Mouse (Mus musculus): ENCODE results near the gene Umad1. TPM values are rescaled to one million over a fixed set of nuclear protein-coding genes. Genes with fewer than 3 reads are reported as not detected.

Gene Umad1
- total RNA-seq, 1 experiment from 2014 or later = 11.9 TPM

DNA sequence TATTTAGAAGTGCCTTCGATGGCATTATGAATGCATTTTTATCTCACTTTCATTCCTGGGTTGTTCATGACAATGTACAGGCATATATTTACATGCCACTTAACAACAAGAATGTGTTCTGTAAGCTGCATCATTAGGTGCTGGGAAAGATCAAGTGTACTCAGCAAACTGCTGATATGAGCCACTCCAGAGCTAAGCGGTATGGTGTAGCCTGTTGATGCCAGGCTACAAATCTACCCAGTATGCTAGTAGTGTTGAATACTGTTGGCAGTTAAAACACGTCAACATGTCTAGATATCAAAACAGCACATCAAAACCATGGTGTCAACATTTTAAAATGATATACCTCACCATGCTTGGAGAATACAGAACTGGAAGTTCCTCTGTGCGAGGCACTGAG, 150.8 kb downstream of the Umad1 start:
- ATAC-seq (replicated peaks; ENCODE audit: low read depth, poor library complexity, severe bottlenecking) = no peak

DNA sequence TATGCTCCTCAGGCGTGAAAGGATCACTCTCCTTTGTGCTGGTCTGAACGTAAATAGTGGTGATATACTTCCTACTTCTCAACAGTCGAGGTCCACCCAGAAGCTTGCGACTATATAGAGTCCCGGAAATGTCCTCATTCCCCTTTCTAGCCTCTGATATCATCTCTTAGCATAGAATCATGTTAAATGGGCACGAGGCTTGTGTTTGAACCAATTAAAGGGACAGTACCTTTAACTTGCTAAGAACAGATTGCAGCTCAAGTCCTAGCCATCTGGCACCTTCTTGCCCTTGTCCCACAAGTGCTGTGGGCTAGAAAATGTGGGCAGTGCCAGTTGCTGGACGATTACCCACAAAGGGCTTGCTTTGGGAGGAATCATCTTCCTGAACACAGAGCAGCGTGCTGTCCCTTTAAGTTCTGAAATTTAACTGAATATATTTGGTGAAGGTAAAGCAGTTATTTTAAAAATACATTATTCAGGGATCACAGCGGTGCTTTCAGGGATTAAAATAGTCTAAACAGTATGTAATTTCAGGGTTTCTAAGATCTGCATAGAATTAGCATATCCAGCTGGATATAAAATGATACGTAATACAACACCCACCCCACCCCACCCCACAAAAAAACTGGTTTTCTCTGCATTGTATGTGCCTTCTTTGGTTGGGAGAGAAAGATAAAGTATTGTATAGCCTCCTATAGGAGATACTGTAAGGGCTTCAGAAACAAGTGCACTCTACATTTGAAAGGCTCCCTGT, 153.9 kb downstream of the Umad1 start:
- no peak for ATAC-seq (replicated peaks; ENCODE audit: low read depth, poor library complexity, severe bottlenecking)

DNA sequence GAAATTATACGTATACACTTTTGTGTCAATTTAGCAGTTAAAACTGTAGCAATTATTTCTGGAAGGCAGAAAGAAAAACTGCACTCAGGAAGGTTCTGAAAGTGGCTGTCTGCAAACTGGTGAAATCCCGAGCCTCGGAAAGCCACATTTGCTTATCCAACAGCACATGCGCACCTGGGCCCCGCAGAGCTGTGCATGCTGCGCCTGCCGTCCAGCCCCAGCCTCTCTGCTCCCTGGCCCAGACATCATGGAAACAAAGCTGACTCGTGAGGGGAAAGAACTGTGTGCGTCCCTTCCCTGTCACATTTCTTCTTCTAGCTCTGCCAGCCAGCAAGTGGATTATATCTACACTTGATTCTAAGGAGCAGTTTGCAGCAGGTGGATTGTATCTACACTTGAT, 154.9 kb downstream of the Umad1 start:
- ATAC-seq (replicated peaks; ENCODE audit: low read depth, poor library complexity, severe bottlenecking) = no peak

DNA sequence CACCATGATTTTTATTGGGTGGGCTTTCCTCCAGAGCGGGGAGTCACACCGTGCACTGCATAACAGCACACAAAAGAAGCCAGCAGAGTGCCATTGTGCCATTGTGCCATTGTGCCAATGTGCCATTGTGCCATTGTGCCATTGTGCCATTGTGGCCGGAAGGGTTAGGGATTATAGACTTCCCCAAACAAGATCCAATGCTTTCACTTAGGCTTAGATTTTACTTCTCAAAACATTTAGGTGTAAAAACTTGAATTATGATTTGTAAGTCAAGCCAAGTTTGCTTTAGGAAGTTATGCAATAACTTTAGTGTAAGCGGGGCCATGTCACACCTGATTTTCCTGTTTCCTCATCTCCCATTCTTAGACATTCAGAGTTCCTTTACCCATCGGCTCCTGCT, 156.7 kb downstream of the Umad1 start:
- ATAC-seq (replicated peaks; ENCODE audit: low read depth, poor library complexity, severe bottlenecking) = no peak

DNA sequence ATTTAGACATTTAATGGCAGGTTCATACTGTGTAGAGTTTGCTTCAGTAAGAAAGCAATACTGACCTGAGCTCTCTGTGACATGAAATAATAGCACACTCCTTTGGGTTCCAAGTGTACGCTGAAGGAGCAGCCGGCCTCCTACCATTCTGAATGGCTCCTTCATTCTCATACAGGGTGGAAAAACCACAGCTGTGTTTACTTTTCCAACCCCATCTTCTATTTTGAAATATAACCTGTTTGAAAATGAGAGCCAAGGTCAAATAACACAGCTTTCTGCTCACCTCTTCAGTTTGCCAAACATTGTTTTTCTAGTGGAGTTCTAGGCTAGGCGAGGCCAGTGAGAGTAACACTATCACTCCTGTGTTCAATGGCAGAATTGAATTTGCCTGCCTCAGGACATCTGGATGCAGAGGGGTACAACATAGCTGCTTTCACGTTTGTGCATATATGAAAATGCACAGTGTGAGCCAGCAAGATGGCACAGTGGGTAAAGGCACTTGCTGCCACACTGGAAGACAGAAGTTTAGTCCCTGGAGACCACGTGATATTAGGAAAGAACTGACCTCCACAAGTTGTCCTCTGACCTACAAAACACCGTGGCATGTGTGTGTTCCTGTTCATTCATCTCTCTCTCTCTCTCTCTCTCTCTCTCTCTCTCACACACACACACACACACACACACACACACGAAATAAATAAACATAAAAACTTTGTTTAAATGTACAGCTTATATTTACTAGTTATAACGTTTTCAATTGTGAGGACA, 157.9 kb downstream of the Umad1 start:
- no peak for ATAC-seq (replicated peaks; ENCODE audit: low read depth, poor library complexity, severe bottlenecking)

DNA sequence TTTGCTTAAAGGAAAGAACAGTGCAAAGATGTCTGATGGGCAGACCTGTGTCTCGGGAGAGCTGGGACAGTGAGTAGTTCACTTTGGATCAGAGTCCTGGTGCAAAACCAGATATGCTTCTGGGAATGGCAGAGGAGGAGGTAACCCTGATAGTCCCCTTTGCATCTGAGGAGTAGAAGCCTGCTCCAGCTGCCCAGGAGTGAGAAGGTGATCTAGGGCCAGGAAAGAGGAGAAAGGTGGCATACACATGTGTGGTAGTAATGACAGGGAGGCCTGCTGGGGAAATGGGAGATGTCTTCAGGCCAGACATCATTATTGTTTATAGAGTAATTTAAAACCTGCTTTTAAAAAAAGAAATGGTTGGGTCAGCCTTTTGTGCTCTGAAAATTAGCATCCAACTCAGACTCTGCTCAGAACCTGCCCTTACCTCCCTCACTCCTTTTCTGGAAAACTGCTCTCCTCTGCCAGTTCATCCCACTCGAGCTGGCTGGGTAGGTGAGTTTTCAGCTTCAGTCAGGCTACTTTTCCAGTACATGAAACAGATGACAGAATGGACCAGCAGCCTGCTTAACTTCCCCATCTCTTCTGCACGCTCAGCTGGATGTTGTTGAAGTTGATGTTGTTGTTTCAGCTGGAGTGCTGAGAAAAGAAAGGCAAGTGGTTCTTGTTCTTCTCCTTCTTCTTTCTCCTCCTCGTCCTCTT, 160.5 kb downstream of the Umad1 start:
- ATAC-seq (replicated peaks; ENCODE audit: low read depth, poor library complexity, severe bottlenecking) = no peak

DNA sequence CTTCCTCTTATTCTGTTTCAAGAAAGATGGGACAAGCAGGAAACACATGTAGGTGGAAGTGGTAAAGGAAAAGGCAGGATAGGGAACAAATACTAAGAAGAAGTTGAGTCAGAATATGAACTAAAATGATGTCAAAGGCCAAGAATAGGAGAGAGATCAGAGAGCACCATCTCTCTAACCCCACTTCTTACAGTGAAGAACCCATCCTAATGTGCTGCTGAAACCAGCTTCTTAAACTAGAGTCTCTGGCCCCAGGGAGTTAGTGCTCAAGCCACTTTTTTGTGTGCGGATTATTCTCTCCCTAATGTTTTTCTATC, 161.1 kb downstream of the Umad1 start:
- ATAC-seq (replicated peaks; ENCODE audit: low read depth, poor library complexity, severe bottlenecking) = no peak

DNA sequence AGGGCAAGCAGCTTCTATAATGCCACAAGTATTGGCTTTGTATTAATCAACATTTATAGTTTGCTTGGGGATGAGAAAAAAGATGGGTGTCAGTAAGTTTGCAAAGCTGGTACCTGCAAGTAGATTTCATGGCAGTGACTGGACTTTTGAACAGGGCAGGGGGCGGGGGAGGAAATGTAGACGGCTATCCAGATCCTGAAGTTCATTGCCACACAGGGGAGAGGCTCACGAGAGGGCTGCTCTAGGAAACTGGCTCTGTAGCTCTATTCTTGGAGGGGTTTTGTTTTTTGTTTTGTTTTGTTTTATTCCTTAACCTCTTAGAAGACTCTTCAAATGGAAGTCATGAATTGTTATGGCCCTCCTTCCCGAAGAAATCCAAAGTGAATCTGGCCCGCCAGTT, 162.3 kb downstream of the Umad1 start:
- no peak for ATAC-seq (replicated peaks; ENCODE audit: low read depth, poor library complexity, severe bottlenecking)

DNA sequence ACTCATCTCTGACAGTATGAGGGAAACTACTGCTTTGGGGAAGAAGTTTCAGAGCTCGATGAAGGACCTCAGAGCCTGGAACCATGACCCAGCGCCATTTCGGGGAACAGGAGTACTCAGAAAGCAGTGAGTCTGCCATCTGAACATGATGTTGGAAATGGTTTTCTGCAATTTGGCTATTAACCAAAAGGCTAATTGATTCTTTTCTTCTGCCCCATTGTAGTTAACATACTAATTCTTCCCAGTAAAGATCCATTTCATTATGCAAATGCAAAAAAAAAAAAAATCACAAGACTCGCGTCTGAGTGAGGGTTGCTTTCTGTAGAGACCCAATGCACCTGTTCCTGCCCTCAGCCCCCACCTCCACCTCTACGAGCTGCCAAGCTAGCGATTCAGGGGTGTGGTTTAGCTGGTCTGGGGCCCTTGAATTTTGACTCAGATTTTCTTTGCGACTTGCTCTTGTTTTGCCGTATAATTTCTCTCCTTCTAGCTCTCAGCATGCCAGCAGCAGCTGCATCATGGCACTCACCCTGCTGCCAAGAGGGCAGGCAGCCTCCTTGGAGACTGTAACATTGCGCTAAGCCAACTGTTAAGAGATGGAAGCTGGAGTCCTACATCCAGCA, 163.0 kb downstream of the Umad1 start:
- ATAC-seq (replicated peaks; ENCODE audit: low read depth, poor library complexity, severe bottlenecking) = no peak

DNA sequence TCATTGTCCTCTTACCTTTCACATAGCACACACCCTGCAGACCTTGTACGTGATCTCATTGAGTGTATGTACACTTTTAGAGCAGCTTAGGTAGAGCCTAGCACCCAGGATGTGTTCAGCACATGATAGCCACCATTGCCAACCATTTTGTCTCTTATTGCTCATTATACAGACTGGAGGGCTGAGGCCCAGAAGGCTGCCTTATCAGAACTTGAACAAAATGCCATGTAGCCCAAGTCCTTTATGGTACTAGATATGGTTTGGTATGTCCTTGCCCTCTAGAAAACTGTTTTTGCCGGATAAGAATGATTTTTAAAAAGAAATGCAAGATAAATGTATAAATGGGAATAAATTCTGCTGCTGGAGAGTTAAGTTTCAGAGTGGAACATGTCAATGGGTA, 164.1 kb downstream of the Umad1 start:
- ATAC-seq (replicated peaks; ENCODE audit: low read depth, poor library complexity, severe bottlenecking) = no peak

DNA sequence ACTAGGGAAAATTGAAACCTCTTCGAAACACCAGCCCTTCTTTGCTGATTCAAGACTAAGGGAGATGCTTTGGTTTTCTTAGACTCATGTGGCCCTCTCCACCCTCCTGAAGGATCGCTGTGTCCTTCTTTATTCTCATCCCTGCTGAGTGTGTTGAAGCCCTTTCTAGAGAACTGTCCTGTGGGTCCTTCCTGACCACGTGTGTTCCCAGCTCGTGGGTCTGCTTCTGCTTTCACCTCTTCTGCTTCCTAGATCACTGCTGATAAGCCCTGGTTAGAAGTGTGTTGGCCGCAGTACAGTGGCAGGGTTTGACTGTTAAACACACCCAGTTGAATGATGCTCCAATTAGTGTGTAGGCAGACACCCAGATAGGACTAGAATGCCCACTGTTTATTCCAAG, 168.6 kb downstream of the Umad1 start:
- ATAC-seq (replicated peaks; ENCODE audit: low read depth, poor library complexity, severe bottlenecking) = peak; percentile 60

DNA sequence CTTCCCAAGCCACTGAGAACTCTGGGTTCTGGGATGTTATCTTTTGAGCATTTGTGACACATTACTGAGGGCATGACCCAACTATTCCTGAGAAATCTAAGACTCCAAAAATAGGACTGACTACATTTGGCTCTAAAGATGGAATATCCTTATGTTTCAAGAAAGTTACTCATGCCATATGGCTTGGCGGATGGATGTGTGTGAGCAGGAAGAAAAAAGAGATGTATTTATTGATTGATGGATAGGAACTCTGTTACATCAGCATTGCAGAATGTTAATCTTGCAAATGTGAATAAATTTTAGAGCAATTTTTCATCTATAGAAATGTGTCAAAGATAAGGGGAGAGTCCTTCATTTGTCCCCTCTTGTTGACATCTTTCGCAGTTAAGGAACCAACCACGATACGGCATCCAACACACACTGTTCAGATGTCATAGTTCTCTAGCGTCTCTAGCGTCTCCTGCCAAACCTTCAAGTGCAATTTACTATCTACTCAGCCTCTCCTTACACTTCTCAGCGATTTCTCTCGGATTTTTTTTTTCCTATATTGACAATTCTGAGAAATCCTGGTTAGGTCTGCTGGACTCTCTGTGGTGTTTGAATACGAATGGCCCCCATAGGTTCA, 171.6 kb downstream of the Umad1 start:
- ATAC-seq (replicated peaks; ENCODE audit: low read depth, poor library complexity, severe bottlenecking) = no peak

DNA sequence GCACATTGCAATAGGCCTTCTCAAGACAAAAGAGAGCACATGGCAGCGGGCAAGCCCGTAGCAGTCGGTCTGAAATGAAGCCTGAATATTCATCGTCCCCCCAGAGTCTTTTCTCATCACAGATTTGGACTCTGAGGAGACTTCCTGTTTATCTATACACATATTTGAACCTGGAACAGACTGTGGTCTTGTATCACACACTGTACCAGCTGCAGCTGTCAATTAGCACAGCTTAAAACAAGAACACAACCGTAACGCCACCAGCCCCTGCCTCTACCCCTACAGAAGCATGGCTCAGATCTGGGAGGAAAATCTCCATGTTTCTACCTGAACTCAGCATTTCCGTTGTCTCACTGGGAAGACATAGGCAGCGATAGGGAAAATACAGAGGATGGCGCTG, 174.1 kb downstream of the Umad1 start:
- ATAC-seq (replicated peaks; ENCODE audit: low read depth, poor library complexity, severe bottlenecking) = no peak

DNA sequence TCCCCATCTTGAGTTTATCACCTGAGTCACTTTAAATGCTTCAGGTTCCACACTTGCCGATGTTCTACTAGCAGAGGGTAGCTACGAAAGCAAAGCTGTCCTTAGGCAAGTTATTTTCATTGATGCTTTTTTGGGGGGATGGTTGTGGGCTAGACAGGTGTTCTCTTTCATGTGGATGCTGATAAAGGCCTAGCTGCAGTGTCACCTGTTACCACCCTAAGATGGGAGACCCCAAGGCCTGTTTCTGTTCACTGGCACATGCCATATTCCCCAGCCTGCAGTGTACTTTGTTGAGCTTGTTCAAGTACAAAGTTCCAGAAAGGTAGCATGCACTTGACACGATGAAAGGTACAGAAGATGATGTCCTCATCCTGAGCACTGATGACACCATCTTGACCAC, 178.8 kb downstream of the Umad1 start:
- no peak for ATAC-seq (replicated peaks; ENCODE audit: low read depth, poor library complexity, severe bottlenecking)

DNA sequence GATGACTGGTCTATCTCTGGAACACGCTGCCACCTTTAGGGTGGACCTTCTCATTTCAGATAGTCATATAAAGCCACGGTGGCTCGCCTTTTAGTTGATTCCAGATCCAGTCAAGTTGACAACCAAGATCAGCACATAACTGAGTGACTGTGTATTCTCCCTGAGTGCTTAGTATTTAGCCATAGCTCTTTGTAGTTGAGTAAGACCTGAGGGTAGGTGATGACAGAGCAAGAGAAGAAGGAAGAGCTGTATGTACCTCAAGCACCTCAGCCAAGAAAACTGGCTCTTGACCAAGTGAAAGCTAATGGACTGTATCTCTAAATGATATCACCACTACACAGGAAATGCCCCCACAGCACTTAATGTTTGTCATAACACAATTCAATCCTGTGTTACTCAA, 182.7 kb downstream of the Umad1 start:
- ATAC-seq (replicated peaks; ENCODE audit: low read depth, poor library complexity, severe bottlenecking) = no peak

DNA sequence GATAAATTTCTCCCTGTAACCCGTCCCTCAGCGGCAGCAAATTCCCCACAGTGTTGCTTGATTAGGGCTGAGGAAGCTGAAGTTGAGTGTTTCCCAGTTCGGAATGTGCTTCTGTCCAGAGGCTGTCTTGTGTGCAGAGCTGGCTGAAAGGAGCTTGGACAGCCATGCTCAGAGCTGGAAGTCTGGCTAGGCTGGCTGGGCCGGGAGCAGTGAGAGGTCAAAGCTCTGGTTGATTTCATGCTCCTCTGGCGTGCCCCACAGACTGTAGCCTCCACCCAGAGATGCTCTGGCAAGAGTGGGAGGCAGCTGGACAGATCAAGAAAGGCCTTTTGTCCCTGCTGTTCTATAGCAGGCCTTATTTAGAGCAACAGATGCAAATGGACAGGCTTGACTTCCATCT, 187.7 kb downstream of the Umad1 start:
- ATAC-seq (replicated peaks; ENCODE audit: low read depth, poor library complexity, severe bottlenecking) = no peak

DNA sequence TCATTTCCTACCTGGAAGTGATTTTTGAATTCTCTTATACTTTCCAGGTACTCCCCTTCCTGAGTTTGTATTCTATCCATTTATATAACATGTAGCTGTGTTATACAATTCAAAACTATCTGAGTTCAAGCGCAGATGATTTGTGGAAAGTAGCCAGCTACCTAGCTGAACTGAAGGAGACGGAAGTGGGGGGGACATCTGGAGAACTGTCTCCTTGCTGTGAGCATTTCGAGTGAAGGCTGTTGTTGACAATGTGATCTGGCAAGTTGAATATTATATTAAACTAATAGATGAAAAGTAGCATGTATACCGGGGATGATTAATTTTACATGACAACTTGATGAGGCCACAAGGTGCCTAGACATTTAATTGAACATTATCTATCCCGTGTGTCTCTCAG, 196.5 kb downstream of the Umad1 start:
- no peak for ATAC-seq (replicated peaks; ENCODE audit: low read depth, poor library complexity, severe bottlenecking)

DNA sequence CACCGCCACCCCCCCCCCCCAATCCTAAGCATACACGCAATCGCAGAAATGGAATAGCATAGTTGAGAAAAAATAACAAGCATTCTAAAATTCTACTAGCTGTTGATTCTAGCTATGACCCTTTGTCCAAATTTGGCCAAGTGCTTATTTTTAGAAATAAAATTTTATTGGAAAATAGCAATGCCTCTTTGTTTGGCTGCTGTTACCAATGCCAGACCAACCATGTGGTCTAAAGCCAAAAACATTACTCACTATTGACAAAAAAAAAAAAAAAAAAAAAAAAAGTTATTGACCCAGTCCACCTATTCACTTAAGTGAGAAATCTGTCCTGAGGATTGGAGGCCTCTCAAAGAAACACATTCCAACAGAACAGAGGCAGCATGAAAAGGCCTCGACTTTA, 199.5 kb downstream of the Umad1 start:
- no peak for ATAC-seq (replicated peaks; ENCODE audit: low read depth, poor library complexity, severe bottlenecking)

DNA sequence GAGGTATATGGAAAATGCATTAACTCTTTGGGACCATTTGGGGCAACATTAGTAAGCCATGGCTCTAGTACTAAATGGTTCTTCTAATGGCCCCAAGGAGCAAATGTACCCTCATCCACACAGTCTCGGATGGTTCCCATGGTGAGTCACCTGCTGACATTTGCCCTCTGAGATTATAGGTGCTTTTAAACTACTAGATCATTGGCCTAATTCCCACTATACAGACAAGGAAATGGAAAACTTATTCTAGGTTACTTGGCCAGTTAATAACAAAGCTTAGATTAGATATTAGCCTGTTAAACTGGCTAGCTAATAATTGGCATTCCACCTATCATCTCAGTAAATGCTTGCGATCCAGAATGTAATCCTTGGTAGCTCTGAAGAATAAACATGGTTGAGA, 203.4 kb downstream of the Umad1 start:
- ATAC-seq (replicated peaks; ENCODE audit: low read depth, poor library complexity, severe bottlenecking) = no peak

DNA sequence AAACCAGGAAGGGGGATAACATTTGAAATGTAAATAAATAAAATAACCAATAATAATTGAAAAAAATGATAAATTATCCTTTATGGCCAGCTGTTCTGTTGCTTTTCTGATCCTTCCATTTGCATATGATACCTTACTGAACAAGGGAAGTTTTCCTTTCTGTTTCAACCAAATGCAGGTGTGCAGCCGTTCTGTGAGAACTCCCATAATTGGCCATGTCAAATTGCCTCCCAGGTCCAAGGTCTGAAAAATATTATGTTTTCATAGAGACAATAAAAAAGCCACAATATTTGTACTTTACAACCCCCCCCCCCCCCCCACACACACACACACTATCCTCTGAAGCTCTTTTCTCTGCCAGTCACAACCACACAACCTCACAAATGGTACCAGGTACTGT, 206.3 kb downstream of the Umad1 start:
- no peak for ATAC-seq (replicated peaks; ENCODE audit: low read depth, poor library complexity, severe bottlenecking)

DNA sequence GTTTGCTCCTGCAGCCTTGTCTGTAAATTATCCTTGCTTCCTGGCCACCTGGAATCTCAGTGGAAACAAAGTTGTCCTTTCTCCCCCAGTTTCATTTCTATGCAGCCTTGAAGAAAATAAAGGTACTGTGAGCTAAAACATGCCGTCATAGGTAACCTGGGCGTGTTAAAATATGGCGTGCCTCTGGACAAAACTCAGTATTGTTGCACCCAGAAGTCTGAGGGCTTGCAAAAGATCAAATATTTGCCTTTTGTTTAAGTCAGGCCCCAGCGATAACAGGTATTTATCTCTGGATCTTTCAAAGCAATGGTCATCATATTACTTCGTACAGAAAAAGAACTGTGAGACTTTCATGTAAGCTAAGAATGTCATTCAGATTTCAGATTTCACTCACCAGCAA, 206.9 kb downstream of the Umad1 start:
- no peak for ATAC-seq (replicated peaks; ENCODE audit: low read depth, poor library complexity, severe bottlenecking)

Measured in common myeloid progenitor, adult 5-6 weeks (primary cell).